Mouse (Mus musculus) c-Kit-positive CD71-positive TER-119-positive erythroid progenitor cells, embryonic 14.5 days (primary cell): ENCODE measurements around the gene Gtf3c5.

Experiments used
- DNase-seq: peaks from one replicate; pipeline ENCODE4 v3.0.0-alpha.2; 2013; ENCODE audit warnings: low spot score

Gene Gtf3c5

GRCm38 (mm10) chr2:28607341-28608165 lies 24.0 kb upstream of the Gtf3c5 start:
- DNase-seq, result no peak

- no peak for DNase-seq
These were observed 23.2 kb upstream of the Gtf3c5 start for GRCm38 (mm10) chr2:28606601-28607340.

GRCm38 (mm10) chr2:28605789-28606541 lies 22.4 kb upstream of the Gtf3c5 start:
- DNase-seq, result no peak

GRCm38 (mm10) chr2:28603542-28603941 lies 20.0 kb upstream of the Gtf3c5 start:
- DNase-seq, result no peak

- DNase-seq, result peak; percentile 96
These were observed 18.4 kb upstream of the Gtf3c5 start for GRCm38 (mm10) chr2:28601720-28602590.

- no peak for DNase-seq
These were observed 16.0 kb upstream of the Gtf3c5 start for GRCm38 (mm10) chr2:28599569-28599900.

GRCm38 (mm10) chr2:28598692-28599568 lies 15.4 kb upstream of the Gtf3c5 start:
- no peak for DNase-seq

GRCm38 (mm10) chr2:28597733-28598547 lies 14.4 kb upstream of the Gtf3c5 start:
- peak; percentile 88 for DNase-seq

GRCm38 (mm10) chr2:28596998-28597397 lies 13.4 kb upstream of the Gtf3c5 start:
- no peak for DNase-seq

GRCm38 (mm10) chr2:28596021-28596420 lies 12.5 kb upstream of the Gtf3c5 start:
- DNase-seq, result no peak

- DNase-seq, result peak; percentile 80
These were observed 9.3 kb upstream of the Gtf3c5 start for GRCm38 (mm10) chr2:28592809-28593208.

- DNase-seq, result no peak
These were observed 7.9 kb upstream of the Gtf3c5 start for GRCm38 (mm10) chr2:28591479-28591878.

- DNase-seq, result no peak
These were observed 5.0 kb upstream of the Gtf3c5 start for GRCm38 (mm10) chr2:28588574-28588973.

- no peak for DNase-seq
These were observed 2.2 kb upstream of the Gtf3c5 start for GRCm38 (mm10) chr2:28585730-28586129.

- DNase-seq, result peak; percentile 88
These were observed 1.6 kb upstream of the Gtf3c5 start for GRCm38 (mm10) chr2:28585043-28585571.

GRCm38 (mm10) chr2:28582647-28583353 lies 751 bp downstream of the Gtf3c5 start:
- DNase-seq, result peak; percentile 88

GRCm38 (mm10) chr2:28578003-28578402 lies 5.5 kb downstream of the Gtf3c5 start:
- no peak for DNase-seq

- no peak for DNase-seq
These were observed 6.7 kb downstream of the Gtf3c5 start for GRCm38 (mm10) chr2:28576815-28577214.

GRCm38 (mm10) chr2:28575341-28575740 lies 8.2 kb downstream of the Gtf3c5 start:
- no peak for DNase-seq
